Mouse (Mus musculus): Measurements from ENCODE around the gene Trim8. TPM values are rescaled to one million over a fixed set of nuclear protein-coding genes. Genes with fewer than 3 reads are reported as not detected.

Trim8 gene
- polyA plus RNA-seq, 1 experiment from 2014 or later = 31.6 TPM

GRCm38 (mm10) chr19:46521698-46522097, 20.2 kb downstream of the Trim8 start:
- no peak overlapping the region for H3K4me3 ChIP-seq
- H3K4me1 ChIP-seq (replicated peaks) = peaks cover 67% of the 10 kb centered on the region
- H3K9me3 ChIP-seq = no peaks in the 10 kb centered on the region

GRCm38 (mm10) chr19:46522433-46523044, 21.0 kb downstream of the Trim8 start:
- H3K9ac ChIP-seq = no peak overlapping the region
- peaks cover 71% of the 10 kb centered on the region for H3K4me1 ChIP-seq (replicated peaks)
- H3K27me3 ChIP-seq = no peaks in the 10 kb centered on the region
- peak overlapping the region; percentile 8; the same call in 1 of the 2 replicates for H3K27ac ChIP-seq
- H3K4me3 ChIP-seq = no peak overlapping the region
- no peak for ATAC-seq (ENCODE audit: low FRiP score)
- no peak overlapping the region for H3K4me2 ChIP-seq
- WGBS = 40% methylated on average over 15 of the region's 15 CpGs
- H3K36me3 ChIP-seq = no peaks in the 10 kb centered on the region
- no peaks in the 10 kb centered on the region for H3K9me3 ChIP-seq

More at GRCm38 (mm10) chr19:46521698-46522097, 20.2 kb downstream of the Trim8 start:
- Histone ChIP-seq H3K27ac (no peak overlapping the region), H3K4me2 (no peak overlapping the region), H3K9ac (no peak overlapping the region), H3K36me3 (peaks cover 5% of the 10 kb centered on the region), H3K27me3 (no peaks in the 10 kb centered on the region)
- no peak for ATAC-seq (ENCODE audit: low FRiP score)

- Histone ChIP-seq H3K9me3 (no peaks in the 10 kb centered on the region), H3K4me1 (replicated peaks) (peaks cover 71% of the 10 kb centered on the region), H3K4me3 (no peak overlapping the region; the same call in 1 of the 2 replicates), H3K4me2 (peak overlapping the region; percentile 52), H3K36me3 (no peaks in the 10 kb centered on the region), H3K9ac (peak overlapping the region; percentile 67; the same call in 1 of the 2 replicates), H3K27me3 (no peaks in the 10 kb centered on the region), H3K27ac (peak overlapping the region; percentile 88)
- ATAC-seq (ENCODE audit: low FRiP score) = no peak
These were observed 21.6 kb downstream of the Trim8 start for GRCm38 (mm10) chr19:46523131-46523479.

- H3K9me3 ChIP-seq = no peaks in the 10 kb centered on the region
- H3K27ac ChIP-seq = peak overlapping the region; percentile 88
- H3K9ac ChIP-seq = peak overlapping the region; percentile 67
- no peaks in the 10 kb centered on the region for H3K36me3 ChIP-seq
- 6% methylated on average over 20 of the region's 20 CpGs for WGBS
- peak overlapping the region; percentile 26 for H3K4me3 ChIP-seq
- no peaks in the 10 kb centered on the region for H3K27me3 ChIP-seq
- H3K4me2 ChIP-seq = peak overlapping the region; percentile 52
- ATAC-seq (ENCODE audit: low FRiP score) = peak; percentile 88
- H3K4me1 ChIP-seq (replicated peaks) = peaks cover 71% of the 10 kb centered on the region
These were observed 22.1 kb downstream of the Trim8 start for GRCm38 (mm10) chr19:46523480-46524151.

GRCm38 (mm10) chr19:46524152-46524544, 22.6 kb downstream of the Trim8 start:
- 0 out of 2 replicates have a peak, but pooled peaks have one; percentile 9 for ATAC-seq (ENCODE audit: low FRiP score)
- no peaks in the 10 kb centered on the region for H3K36me3 ChIP-seq
- H3K4me2 ChIP-seq = peak overlapping the region; percentile 52
- WGBS = 7% methylated on average over 6 of the region's 6 CpGs
- peak overlapping the region; percentile 67 for H3K9ac ChIP-seq
- H3K9me3 ChIP-seq = no peaks in the 10 kb centered on the region
- H3K4me3 ChIP-seq = peak overlapping the region; percentile 26
- H3K27ac ChIP-seq = peak overlapping the region; percentile 88
- H3K27me3 ChIP-seq = no peaks in the 10 kb centered on the region
- H3K4me1 ChIP-seq (replicated peaks) = peaks cover 71% of the 10 kb centered on the region

GRCm38 (mm10) chr19:46524601-46525321, 23.3 kb downstream of the Trim8 start:
- H3K27me3 ChIP-seq = no peaks in the 10 kb centered on the region
- peak overlapping the region; percentile 52 for H3K4me2 ChIP-seq
- H3K27ac ChIP-seq = peak overlapping the region; percentile 88
- H3K36me3 ChIP-seq = no peaks in the 10 kb centered on the region
- H3K9ac ChIP-seq = peak overlapping the region; percentile 67
- no peak overlapping the region for H3K4me3 ChIP-seq
- WGBS = 27% methylated on average over 14 of the region's 14 CpGs
- H3K9me3 ChIP-seq = no peaks in the 10 kb centered on the region
- ATAC-seq (ENCODE audit: low FRiP score) = no peak
- H3K4me1 ChIP-seq (replicated peaks) = peaks cover 74% of the 10 kb centered on the region

GRCm38 (mm10) chr19:46525691-46526631, 24.5 kb downstream of the Trim8 start:
- Histone ChIP-seq H3K27ac (peak overlapping the region; percentile 36), H3K27me3 (no peaks in the 10 kb centered on the region), H3K36me3 (no peaks in the 10 kb centered on the region), H3K9me3 (no peaks in the 10 kb centered on the region), H3K4me1 (replicated peaks) (peaks cover 86% of the 10 kb centered on the region), H3K4me2 (no peak overlapping the region), H3K4me3 (no peak overlapping the region), H3K9ac (peak overlapping the region; percentile 61)
- ATAC-seq (ENCODE audit: low FRiP score) = no peak
- WGBS = 33% methylated on average over 10 of the region's 10 CpGs

- ATAC-seq (ENCODE audit: low FRiP score) = no peak
- no peaks in the 10 kb centered on the region for H3K36me3 ChIP-seq
- H3K27ac ChIP-seq = peak overlapping the region; percentile 93
- H3K4me1 ChIP-seq (replicated peaks) = peaks cover 100% of the 10 kb centered on the region
- peak overlapping the region; percentile 62 for H3K4me2 ChIP-seq
- WGBS = 5% methylated on average over 17 of the region's 17 CpGs
- no peaks in the 10 kb centered on the region for H3K27me3 ChIP-seq
- no peaks in the 10 kb centered on the region for H3K9me3 ChIP-seq
- peak overlapping the region; percentile 71 for H3K9ac ChIP-seq
- peak overlapping the region; percentile 27 for H3K4me3 ChIP-seq
These were observed 26.4 kb downstream of the Trim8 start for GRCm38 (mm10) chr19:46527632-46528528.

- ATAC-seq (ENCODE audit: low FRiP score) = peak; percentile 68
- Histone ChIP-seq H3K9me3 (no peaks in the 10 kb centered on the region), H3K36me3 (no peaks in the 10 kb centered on the region), H3K4me2 (peak overlapping the region; percentile 62), H3K27me3 (no peaks in the 10 kb centered on the region), H3K9ac (peak overlapping the region; percentile 71), H3K27ac (peak overlapping the region; percentile 93), H3K4me3 (peak overlapping the region; percentile 27), H3K4me1 (replicated peaks) (peaks cover 100% of the 10 kb centered on the region)
- WGBS = 1% methylated on average over 20 of the region's 20 CpGs
These were observed 27.2 kb downstream of the Trim8 start for GRCm38 (mm10) chr19:46528529-46529213.

- 3% methylated on average over 13 of the region's 13 CpGs for WGBS
- Histone ChIP-seq H3K4me1 (replicated peaks) (peaks cover 99% of the 10 kb centered on the region), H3K27ac (peak overlapping the region; percentile 93), H3K9ac (peak overlapping the region; percentile 71), H3K4me2 (peak overlapping the region; percentile 62), H3K4me3 (no peak overlapping the region), H3K9me3 (no peaks in the 10 kb centered on the region), H3K36me3 (no peaks in the 10 kb centered on the region; the same call in 1 of the 2 replicates), H3K27me3 (no peaks in the 10 kb centered on the region)
- ATAC-seq (ENCODE audit: low FRiP score) = no peak
These were observed 28.3 kb downstream of the Trim8 start for GRCm38 (mm10) chr19:46529601-46530448.
